Mouse (Mus musculus) forebrain, embryonic 14.5 days (tissue): Measurements from ENCODE around the gene Wdr31. TPM values are rescaled to one million over a fixed set of nuclear protein-coding genes. Genes with fewer than 3 reads are reported as not detected.

Experiments used
- ATAC-seq: fragments of 200-750 bp; cut with Nextera tagmentation; 2 replicates; pipeline ENCODE4 v1.8.0; 2017; ENCODE audit warnings: mild to moderate bottlenecking, moderate library complexity
- DNase-seq: peaks from one replicate; pipeline ENCODE4 v3.0.0-alpha.2; 2015; ENCODE audit warnings: low spot score
- H3K27ac ChIP-seq: fragments of 300-500 bp; sonication (generic); 2 replicates; pipeline ENCODE4 v1.5.1; 2014; ENCODE audit warnings: low read depth, mild to moderate bottlenecking, control low read depth, low read length, moderate library complexity
- H3K27me3 ChIP-seq: fragments of 300-500 bp; sonication (generic); replicated peaks from 2 replicates; pipeline ENCODE4 v1.6.1; 2014; ENCODE audit warnings: low read length, control low read depth, mixed read lengths; ENCODE audit not compliant: control insufficient read depth, insufficient read depth
- H3K36me3 ChIP-seq: fragments of 300-500 bp; sonication (generic); 2 replicates; pipeline ENCODE4 v1.6.1; 2014; ENCODE audit warnings: low read length, control low read depth; ENCODE audit not compliant: control insufficient read depth, insufficient read depth
- H3K4me1 ChIP-seq: fragments of 300-500 bp; sonication (generic); 2 replicates; pipeline ENCODE4 v1.6.1; 2014; ENCODE audit warnings: antibody characterized with exemption, low read length, control low read depth; ENCODE audit not compliant: control insufficient read depth, insufficient read depth
- H3K4me2 ChIP-seq: fragments of 300-500 bp; sonication (generic); 2 replicates; pipeline ENCODE4 v1.6.1; 2014; ENCODE audit warnings: mild to moderate bottlenecking, control low read depth, low read length
- H3K4me3 ChIP-seq: fragments of 300-500 bp; sonication (generic); 2 replicates; pipeline ENCODE4 v1.5.1; 2014; ENCODE audit warnings: low read depth, low read length, control low read depth
- H3K9ac ChIP-seq: fragments of 300-500 bp; sonication (generic); 2 replicates; pipeline ENCODE4 v1.6.1; 2014; ENCODE audit warnings: mild to moderate bottlenecking, low read length, control low read depth, moderate library complexity
- H3K9me3 ChIP-seq: fragments of 300-500 bp; sonication (generic); replicated peaks from 2 replicates; pipeline ENCODE4 v1.6.1; 2016; ENCODE audit warnings: low read length, control low read depth, mixed read lengths; ENCODE audit not compliant: control insufficient read depth
- WGBS: fragments of 180-500 bp; shearing (Covaris S2); extraction: QIAGEN DNeasy Blood & Tissue Kit; methylation state at CpG from one replicate; pipeline ENCODE4 v1.1.7; 2014; 5-methylcytosine and 5-hydroxymethylcytosine counted together
- polyA plus RNA-seq: library from polyadenylated mRNA; unstranded; fragments of >200 nt; fragmentation: Nextera tagmentation; extraction: Ambion mirVana; gene quantifications from 2 replicates; pipeline ENCODE4 v1.2.1, GENCODE M21; 2014

The Wdr31 gene
- polyA plus RNA-seq, 1 experiment from 2014 or later, result 8.2 TPM

- peaks cover 35% of the 10 kb centered on the region for H3K36me3 ChIP-seq
- ATAC-seq (no peak), DNase-seq (no peak)
- H3K9me3 ChIP-seq, result no peaks in the 10 kb centered on the region
- no peak overlapping the region for H3K27ac ChIP-seq
- no peak overlapping the region for H3K4me3 ChIP-seq
- H3K4me2 ChIP-seq, result no peak overlapping the region
- peaks cover 9% of the 10 kb centered on the region for H3K4me1 ChIP-seq
- H3K9ac ChIP-seq, result no peak overlapping the region
- WGBS, result 83% methylated on average over 3 of the region's 3 CpGs
- H3K27me3 ChIP-seq, result no peaks in the 10 kb centered on the region
These were observed 44.8 kb upstream of the Wdr31 start for GRCm38 (mm10) chr4:62515490-62515889.

GRCm38 (mm10) chr4:62514995-62515394, 44.3 kb upstream of the Wdr31 start:
- ATAC-seq, result no peak
- WGBS, result 88% methylated on average over 7 of the region's 7 CpGs

GRCm38 (mm10) chr4:62513998-62514506, 43.4 kb upstream of the Wdr31 start:
- no peak overlapping the region for H3K4me2 ChIP-seq
- peaks cover 7% of the 10 kb centered on the region for H3K4me1 ChIP-seq
- 40% methylated on average over 11 of the region's 11 CpGs for WGBS
- ATAC-seq, result no peak
- peaks cover 49% of the 10 kb centered on the region for H3K36me3 ChIP-seq
- DNase-seq, result no peak
- no peak overlapping the region for H3K4me3 ChIP-seq
- H3K27ac ChIP-seq, result no peak overlapping the region
- H3K9ac ChIP-seq, result no peak overlapping the region
- H3K27me3 ChIP-seq, result no peaks in the 10 kb centered on the region
- H3K9me3 ChIP-seq, result no peaks in the 10 kb centered on the region

More at GRCm38 (mm10) chr4:62514995-62515394, 44.3 kb upstream of the Wdr31 start:
- no peak overlapping the region for H3K27ac ChIP-seq
- peaks cover 39% of the 10 kb centered on the region for H3K36me3 ChIP-seq
- H3K4me2 ChIP-seq, result no peak overlapping the region
- no peaks in the 10 kb centered on the region for H3K27me3 ChIP-seq
- no peak overlapping the region for H3K9ac ChIP-seq
- no peak for DNase-seq
- H3K4me1 ChIP-seq, result peaks cover 9% of the 10 kb centered on the region
- H3K9me3 ChIP-seq, result no peaks in the 10 kb centered on the region
- no peak overlapping the region for H3K4me3 ChIP-seq

GRCm38 (mm10) chr4:62509946-62510345, 39.2 kb upstream of the Wdr31 start:
- 87% methylated on average over 11 of the region's 11 CpGs for WGBS
- DNase-seq (no peak), ATAC-seq (no peak)
- no peak overlapping the region for H3K4me2 ChIP-seq
- H3K9me3 ChIP-seq, result no peaks in the 10 kb centered on the region
- H3K27ac ChIP-seq, result no peak overlapping the region
- H3K4me1 ChIP-seq, result no peaks in the 10 kb centered on the region
- H3K9ac ChIP-seq, result no peak overlapping the region
- H3K4me3 ChIP-seq, result no peak overlapping the region
- no peaks in the 10 kb centered on the region for H3K27me3 ChIP-seq
- peaks cover 63% of the 10 kb centered on the region for H3K36me3 ChIP-seq

- WGBS, result 90% methylated on average over 5 of the region's 5 CpGs
- H3K9me3 ChIP-seq, result no peaks in the 10 kb centered on the region
- H3K36me3 ChIP-seq, result peaks cover 62% of the 10 kb centered on the region
- DNase-seq (no peak), ATAC-seq (no peak)
- H3K4me2 ChIP-seq, result no peak overlapping the region
- no peak overlapping the region for H3K9ac ChIP-seq
- H3K4me1 ChIP-seq, result no peaks in the 10 kb centered on the region
- H3K27me3 ChIP-seq, result no peaks in the 10 kb centered on the region
- H3K27ac ChIP-seq, result no peak overlapping the region
- H3K4me3 ChIP-seq, result no peak overlapping the region
These were observed 38.1 kb upstream of the Wdr31 start for GRCm38 (mm10) chr4:62508839-62509238.

GRCm38 (mm10) chr4:62506798-62507197, 36.1 kb upstream of the Wdr31 start:
- ATAC-seq (no peak), DNase-seq (no peak)
- H3K9ac ChIP-seq, result no peak overlapping the region
- no peaks in the 10 kb centered on the region for H3K9me3 ChIP-seq
- 74% methylated on average over 2 of the region's 2 CpGs for WGBS
- no peak overlapping the region for H3K4me3 ChIP-seq
- no peaks in the 10 kb centered on the region for H3K27me3 ChIP-seq
- H3K4me1 ChIP-seq, result no peaks in the 10 kb centered on the region
- no peak overlapping the region for H3K4me2 ChIP-seq
- H3K36me3 ChIP-seq, result peaks cover 41% of the 10 kb centered on the region
- H3K27ac ChIP-seq, result no peak overlapping the region

GRCm38 (mm10) chr4:62505991-62506390, 35.3 kb upstream of the Wdr31 start:
- H3K36me3 ChIP-seq, result peaks cover 33% of the 10 kb centered on the region
- no peak overlapping the region for H3K9ac ChIP-seq
- H3K27me3 ChIP-seq, result no peaks in the 10 kb centered on the region
- ATAC-seq (no peak), DNase-seq (no peak)
- WGBS, result 89% methylated on average over 3 of the region's 3 CpGs
- H3K9me3 ChIP-seq, result no peaks in the 10 kb centered on the region
- H3K27ac ChIP-seq, result no peak overlapping the region
- H3K4me1 ChIP-seq, result 0 out of 2 replicates have a peak, but pooled peaks cover 3% of the 10 kb centered on the region
- no peak overlapping the region for H3K4me3 ChIP-seq
- no peak overlapping the region for H3K4me2 ChIP-seq

- H3K4me3 ChIP-seq, result peak within 1 kb of the TSS; percentile 66
- peak within 1 kb of the TSS; percentile 69 for H3K9ac ChIP-seq
- H3K9me3 ChIP-seq, result no peaks in the 10 kb centered on the region
- 0 out of 2 replicates have a peak, but pooled peaks cover 3% of the 10 kb centered on the region for H3K4me1 ChIP-seq
- 82% methylated on average over 3 of the region's 3 CpGs for WGBS
- no peak for ATAC-seq
- no peaks in the 10 kb centered on the region for H3K27me3 ChIP-seq
- H3K27ac ChIP-seq, result no peak within 1 kb of the TSS
- H3K4me2 ChIP-seq, result peak within 1 kb of the TSS; percentile 71
- peaks cover 18% of the 10 kb centered on the region for H3K36me3 ChIP-seq
- no peak for DNase-seq
These were observed 32.8 kb upstream of the Wdr31 start, which contains the start of gene Hdhd3 for GRCm38 (mm10) chr4:62503374-62503970. Gene Hdhd3, minus strand, starts transcription at chr4:62503467.

- no peak for DNase-seq
- H3K4me1 ChIP-seq, result 0 out of 2 replicates have a peak, but pooled peaks cover 3% of the 10 kb centered on the region
- no peak overlapping the region for H3K27ac ChIP-seq
- H3K36me3 ChIP-seq, result peaks cover 15% of the 10 kb centered on the region; the same call in 1 of the 2 replicates
- no peak for ATAC-seq
- H3K4me3 ChIP-seq, result no peak overlapping the region
- H3K9me3 ChIP-seq, result no peaks in the 10 kb centered on the region
- WGBS, result 84% methylated on average over 7 of the region's 7 CpGs
- no peaks in the 10 kb centered on the region for H3K27me3 ChIP-seq
- H3K4me2 ChIP-seq, result no peak overlapping the region
- no peak overlapping the region for H3K9ac ChIP-seq
These were observed 32.3 kb upstream of the Wdr31 start for GRCm38 (mm10) chr4:62502969-62503368.
